Mouse (Mus musculus) lung, embryonic 16.5 days (tissue): Measurements from ENCODE around the gene Smpdl3a. TPM values are rescaled to one million over a fixed set of nuclear protein-coding genes. Genes with fewer than 3 reads are reported as not detected.

Experiments used
- ATAC-seq: fragments of 200-750 bp; cut with Nextera tagmentation; 2 replicates; pipeline ENCODE4 v1.8.0; 2017; ENCODE audit warnings: low read depth, mild to moderate bottlenecking, moderate library complexity
- H3K27ac ChIP-seq: fragments of 300-500 bp; sonication (generic); 2 replicates; pipeline ENCODE4 v1.5.1; 2014; ENCODE audit warnings: mild to moderate bottlenecking, control low read depth, low read length
- H3K27me3 ChIP-seq: fragments of 300-500 bp; sonication (generic); 2 replicates; pipeline ENCODE4 v1.6.1; 2014; ENCODE audit warnings: low read depth, low read length, mixed read lengths; ENCODE audit not compliant: control insufficient read depth, insufficient read depth
- H3K36me3 ChIP-seq: fragments of 300-500 bp; sonication (generic); 2 replicates; pipeline ENCODE4 v1.6.1; 2014; ENCODE audit warnings: low read length; ENCODE audit not compliant: control insufficient read depth, insufficient read depth
- H3K4me1 ChIP-seq: fragments of 300-500 bp; sonication (generic); replicated peaks from 2 replicates; pipeline ENCODE4 v1.6.1; 2014; ENCODE audit warnings: low read length, mixed read lengths; ENCODE audit not compliant: control insufficient read depth, insufficient read depth
- H3K4me2 ChIP-seq: fragments of 300-500 bp; sonication (generic); 2 replicates; pipeline ENCODE4 v1.6.1; 2014; ENCODE audit warnings: low read depth, low read length, control low read depth
- H3K4me3 ChIP-seq: fragments of 300-500 bp; sonication (generic); 2 replicates; pipeline ENCODE4 v1.5.1; 2014; ENCODE audit warnings: mild to moderate bottlenecking, low read length, control low read depth
- H3K9ac ChIP-seq: fragments of 300-500 bp; sonication (generic); 2 replicates; pipeline ENCODE4 v1.6.1; 2014; ENCODE audit warnings: low read length, control low read depth
- H3K9me3 ChIP-seq: fragments of 300-500 bp; sonication (generic); 2 replicates; pipeline ENCODE4 v1.6.1; 2016; ENCODE audit warnings: low read length; ENCODE audit not compliant: control insufficient read depth
- whole genome bisulfite sequencing: fragments of 180-500 bp; shearing (Covaris S2); extraction: QIAGEN DNeasy Blood & Tissue Kit; methylation state at CpG from one replicate; pipeline ENCODE4 v1.1.7; 2014; 5-methylcytosine and 5-hydroxymethylcytosine counted together
- polyA plus RNA-seq: library from polyadenylated mRNA; unstranded; fragments of >200 nt; fragmentation: Nextera tagmentation; extraction: Ambion mirVana; gene quantifications from 2 replicates; pipeline ENCODE4 v1.2.1, GENCODE M21; 2015

The Smpdl3a gene
- polyA plus RNA-seq, 1 experiment from 2014 or later = 29.3 TPM

DNA sequence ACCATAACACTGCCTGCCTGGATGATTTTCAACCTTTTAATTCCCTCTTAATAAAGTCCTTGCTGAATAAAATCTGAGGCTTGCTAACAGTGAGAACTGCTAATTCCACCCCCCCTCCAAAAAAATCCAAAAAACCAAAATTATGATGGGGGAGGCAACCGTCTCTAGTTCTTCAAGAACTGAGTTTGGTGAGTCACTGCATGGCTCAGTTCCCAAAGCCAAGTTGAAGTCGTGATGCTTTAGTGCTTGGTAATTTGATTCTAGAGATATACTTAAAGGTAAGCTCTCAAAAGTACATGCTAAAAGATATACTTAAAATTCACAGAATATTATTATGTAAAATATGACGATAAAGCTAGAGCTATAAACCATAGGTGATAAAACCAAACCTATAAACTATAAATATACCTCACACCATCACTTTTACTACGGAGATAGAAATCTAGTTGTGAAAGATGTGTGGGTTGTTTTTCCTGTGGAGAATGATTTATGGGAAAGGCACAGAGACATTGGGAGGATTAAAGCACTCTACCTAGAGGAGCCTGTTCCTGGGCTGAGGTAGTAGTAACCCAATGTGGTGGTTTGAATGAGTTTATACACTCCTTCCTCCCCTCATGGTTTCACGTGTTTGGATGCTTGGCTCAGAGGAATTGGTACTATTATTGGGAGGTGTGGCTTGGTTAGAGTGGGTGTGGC, 18.2 kb downstream of the Smpdl3a start:
- ATAC-seq = no peak
- Histone ChIP-seq H3K9ac (no peak overlapping the region), H3K9me3 (no peaks in the 10 kb centered on the region), H3K27me3 (no peaks in the 10 kb centered on the region), H3K4me2 (no peak overlapping the region), H3K36me3 (no peaks in the 10 kb centered on the region), H3K4me1 (no peaks in the 10 kb centered on the region), H3K4me3 (no peak overlapping the region), H3K27ac (no peak overlapping the region)
- WGBS = 83% methylated on average over 5 of the region's 5 CpGs

DNA sequence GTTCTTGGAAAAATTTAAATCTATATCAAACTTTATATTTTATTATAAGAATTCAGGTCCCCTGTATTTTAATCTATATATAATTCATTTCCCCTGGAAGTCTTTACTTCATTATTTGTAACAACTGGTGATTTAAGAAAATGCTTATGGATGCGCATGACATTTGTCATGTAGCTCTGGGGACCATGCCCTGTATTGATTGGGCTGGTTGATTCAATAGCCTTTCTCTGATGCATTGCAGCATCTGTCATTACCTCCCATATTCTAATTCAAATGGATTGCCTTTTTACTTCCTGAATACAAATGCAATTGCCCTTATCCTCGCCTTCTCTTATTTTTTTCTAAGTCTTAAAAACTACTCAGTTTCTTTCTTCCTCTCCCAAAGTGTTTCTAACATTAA, 20.2 kb downstream of the Smpdl3a start:
- H3K9ac ChIP-seq = no peak overlapping the region
- no peak overlapping the region for H3K4me2 ChIP-seq
- no peaks in the 10 kb centered on the region for H3K27me3 ChIP-seq
- H3K27ac ChIP-seq = no peak overlapping the region
- 81% methylated on average over 2 of the region's 2 CpGs for WGBS
- no peak overlapping the region for H3K4me3 ChIP-seq
- H3K4me1 ChIP-seq = no peaks in the 10 kb centered on the region
- no peaks in the 10 kb centered on the region for H3K9me3 ChIP-seq
- H3K36me3 ChIP-seq = no peaks in the 10 kb centered on the region
- ATAC-seq = no peak

DNA sequence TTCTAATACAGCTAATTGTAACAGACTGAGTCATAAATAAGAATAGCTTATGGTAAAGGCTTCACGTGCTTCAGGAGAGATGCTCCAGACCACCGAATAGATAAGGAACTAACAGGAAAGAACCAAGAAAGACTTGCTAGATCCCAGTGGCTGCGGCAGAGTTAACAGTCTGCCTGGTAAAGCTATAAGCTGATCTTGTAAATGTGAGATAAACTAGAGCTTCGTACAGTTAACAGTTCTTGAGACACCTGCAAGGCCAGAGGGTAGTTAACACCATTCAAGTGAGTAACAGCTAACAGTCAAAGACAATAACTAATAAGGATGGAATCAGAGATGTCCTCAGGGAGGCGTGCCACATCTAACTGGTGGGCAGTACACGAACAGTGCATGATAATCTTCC, 21.7 kb downstream of the Smpdl3a start:
- H3K4me1 ChIP-seq = no peaks in the 10 kb centered on the region
- ATAC-seq = no peak
- H3K36me3 ChIP-seq = no peaks in the 10 kb centered on the region
- no peak overlapping the region for H3K9ac ChIP-seq
- H3K27ac ChIP-seq = no peak overlapping the region
- H3K27me3 ChIP-seq = no peaks in the 10 kb centered on the region
- H3K4me3 ChIP-seq = no peak overlapping the region
- no peaks in the 10 kb centered on the region for H3K9me3 ChIP-seq
- 73% methylated on average over 6 of the region's 6 CpGs for WGBS
- no peak overlapping the region for H3K4me2 ChIP-seq

DNA sequence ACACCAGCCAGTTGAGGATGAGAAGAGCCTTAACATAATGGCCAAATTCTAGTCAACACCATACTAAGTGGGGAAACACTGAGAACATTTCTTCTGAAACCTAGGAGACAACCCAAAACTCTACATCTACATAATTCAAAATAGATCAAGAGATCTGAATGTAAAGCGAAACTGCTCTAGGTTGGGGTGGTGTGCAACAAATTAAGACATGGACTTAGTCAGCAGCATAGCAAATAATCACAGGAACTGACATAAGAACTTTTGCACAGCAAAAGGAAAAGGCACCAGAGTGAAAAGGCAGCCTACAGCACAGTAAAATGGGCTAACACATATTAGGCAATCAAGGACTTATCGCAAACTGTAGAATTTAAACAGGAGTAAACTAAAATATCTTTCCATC, 25.1 kb downstream of the Smpdl3a start:
- no peaks in the 10 kb centered on the region for H3K36me3 ChIP-seq
- H3K4me3 ChIP-seq = no peak overlapping the region
- WGBS = 86% methylated on average over 2 of the region's 2 CpGs
- no peak overlapping the region for H3K9ac ChIP-seq
- H3K27me3 ChIP-seq = no peaks in the 10 kb centered on the region
- no peaks in the 10 kb centered on the region for H3K4me1 ChIP-seq
- no peak for ATAC-seq
- no peaks in the 10 kb centered on the region for H3K9me3 ChIP-seq
- no peak overlapping the region for H3K4me2 ChIP-seq
- H3K27ac ChIP-seq = no peak overlapping the region

DNA sequence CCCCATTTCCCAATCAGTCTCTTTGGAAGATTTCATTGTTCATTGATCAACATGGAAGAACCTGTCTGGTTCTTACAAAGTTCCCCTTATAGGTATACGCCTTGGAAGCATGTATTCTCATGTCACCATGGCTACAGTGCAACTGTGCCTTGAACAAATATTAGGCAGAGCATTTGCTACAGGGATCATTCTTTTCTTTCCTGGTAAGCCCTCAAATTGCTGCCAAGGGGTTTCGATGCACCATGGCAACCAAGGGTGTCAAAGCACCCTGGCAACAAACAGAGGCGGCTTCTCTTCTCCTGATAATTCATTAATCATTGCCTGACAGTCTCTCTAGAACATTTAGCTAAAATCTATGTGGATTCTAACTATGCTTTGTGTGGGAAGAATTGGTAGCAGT, 28.3 kb downstream of the Smpdl3a start:
- H3K4me1 ChIP-seq = no peaks in the 10 kb centered on the region
- ATAC-seq = no peak
- H3K27ac ChIP-seq = no peak overlapping the region
- no peak overlapping the region for H3K4me3 ChIP-seq
- no peak overlapping the region for H3K4me2 ChIP-seq
- no peak overlapping the region for H3K9ac ChIP-seq
- no peaks in the 10 kb centered on the region for H3K9me3 ChIP-seq
- WGBS = 19% methylated on average over 3 of the region's 3 CpGs
- H3K36me3 ChIP-seq = no peaks in the 10 kb centered on the region
- H3K27me3 ChIP-seq = no peaks in the 10 kb centered on the region

DNA sequence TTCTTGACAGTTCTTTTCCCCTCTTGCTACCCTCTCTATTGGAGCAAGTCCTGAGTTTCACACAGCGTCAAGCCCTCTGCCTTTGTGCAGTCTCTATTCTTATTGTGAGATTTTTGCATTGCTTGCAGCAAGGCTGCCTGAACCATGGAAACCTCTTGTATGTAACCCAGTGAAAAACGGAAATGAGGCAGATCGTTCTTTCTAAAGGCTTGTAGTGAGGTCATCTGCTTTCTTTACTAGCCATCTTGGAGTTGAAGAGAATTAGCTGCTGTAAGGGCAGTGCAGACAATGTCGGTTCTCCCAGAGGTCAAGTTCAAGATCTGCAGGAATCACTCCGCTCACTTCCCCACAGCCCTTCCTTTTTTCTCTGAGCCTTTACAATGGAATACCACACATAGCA, 34.5 kb downstream of the Smpdl3a start:
- H3K36me3 ChIP-seq = no peaks in the 10 kb centered on the region
- no peak overlapping the region for H3K27ac ChIP-seq
- H3K4me2 ChIP-seq = no peak overlapping the region
- H3K4me1 ChIP-seq = no peaks in the 10 kb centered on the region
- ATAC-seq = no peak
- H3K9me3 ChIP-seq = no peaks in the 10 kb centered on the region
- no peaks in the 10 kb centered on the region for H3K27me3 ChIP-seq
- WGBS = 67% methylated on average over 5 of the region's 5 CpGs
- no peak overlapping the region for H3K9ac ChIP-seq
- H3K4me3 ChIP-seq = no peak overlapping the region

DNA sequence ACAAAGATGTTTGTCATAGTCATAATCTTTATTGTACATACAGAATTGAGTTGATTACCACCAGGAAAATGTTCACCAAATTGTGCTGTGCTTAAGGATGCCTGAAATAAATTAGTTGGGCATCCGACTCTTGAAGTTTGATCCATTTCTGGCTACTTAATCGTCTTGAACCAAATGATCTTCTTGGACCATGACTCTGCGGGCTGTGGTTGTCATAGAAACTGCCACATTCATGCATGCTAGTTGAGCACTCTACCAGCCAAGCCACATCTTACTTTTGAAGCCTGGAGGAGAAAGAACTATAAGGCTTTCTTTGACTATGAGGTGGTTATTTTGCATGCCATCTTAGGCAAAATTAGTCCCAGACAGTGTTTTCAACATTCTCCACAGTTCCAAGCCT, 35.5 kb downstream of the Smpdl3a start:
- no peak overlapping the region for H3K9ac ChIP-seq
- H3K9me3 ChIP-seq = no peaks in the 10 kb centered on the region
- WGBS = 82% methylated on average over 3 of the region's 3 CpGs
- H3K36me3 ChIP-seq = no peaks in the 10 kb centered on the region
- no peak overlapping the region for H3K27ac ChIP-seq
- no peaks in the 10 kb centered on the region for H3K27me3 ChIP-seq
- no peak overlapping the region for H3K4me3 ChIP-seq
- no peak overlapping the region for H3K4me2 ChIP-seq
- no peaks in the 10 kb centered on the region for H3K4me1 ChIP-seq
- ATAC-seq = no peak

DNA sequence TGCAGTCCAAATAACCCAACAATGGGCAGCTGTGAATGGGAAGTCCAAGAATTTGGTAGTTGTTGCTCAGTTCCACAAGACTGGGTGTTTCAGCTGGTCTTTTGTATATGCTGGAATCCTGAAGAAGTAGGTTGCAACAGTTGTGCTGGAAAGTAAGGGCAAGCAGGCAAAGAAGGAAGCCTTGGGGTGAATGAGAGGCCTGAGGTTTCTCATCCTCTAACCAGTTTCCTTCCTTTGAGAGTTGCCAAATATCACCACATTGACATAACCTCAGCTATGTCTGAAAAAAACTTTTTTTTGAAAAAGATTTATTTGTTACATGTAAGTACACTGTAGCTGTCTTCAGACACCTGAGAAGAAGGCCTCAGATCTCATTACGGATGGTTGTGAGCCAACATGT, 41.0 kb downstream of the Smpdl3a start:
- H3K27ac ChIP-seq = no peak overlapping the region
- WGBS = 90% methylated on average over 1 of the region's 1 CpGs
- H3K4me3 ChIP-seq = no peak overlapping the region
- H3K27me3 ChIP-seq = no peaks in the 10 kb centered on the region
- H3K36me3 ChIP-seq = no peaks in the 10 kb centered on the region
- no peak for ATAC-seq
- no peak overlapping the region for H3K9ac ChIP-seq
- no peak overlapping the region for H3K4me2 ChIP-seq
- no peaks in the 10 kb centered on the region for H3K4me1 ChIP-seq
- no peaks in the 10 kb centered on the region for H3K9me3 ChIP-seq

DNA sequence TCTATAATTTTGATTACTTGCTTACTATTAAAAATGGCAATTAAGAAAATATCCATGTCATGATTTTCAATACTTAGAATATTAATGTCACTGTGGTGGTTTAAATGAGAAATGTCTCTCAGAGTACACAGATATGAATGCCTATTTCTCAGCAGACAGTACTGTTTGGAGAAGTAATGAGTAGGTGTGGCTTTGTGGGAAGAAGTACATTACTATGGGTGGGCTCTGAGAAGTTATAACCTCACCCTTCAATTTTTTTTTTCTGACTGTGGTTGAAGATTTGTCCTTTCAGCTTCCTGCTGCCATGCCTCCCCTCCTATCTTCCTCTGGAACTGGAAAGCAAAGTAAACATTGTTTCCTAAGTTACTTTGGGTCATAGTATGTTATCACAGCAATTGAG, 41.8 kb downstream of the Smpdl3a start:
- H3K27ac ChIP-seq = no peak overlapping the region
- no peak overlapping the region for H3K9ac ChIP-seq
- no peak for ATAC-seq
- no peak overlapping the region for H3K4me3 ChIP-seq
- no peaks in the 10 kb centered on the region for H3K36me3 ChIP-seq
- no peak overlapping the region for H3K4me2 ChIP-seq
- H3K9me3 ChIP-seq = no peaks in the 10 kb centered on the region
- no peaks in the 10 kb centered on the region for H3K27me3 ChIP-seq
- no peaks in the 10 kb centered on the region for H3K4me1 ChIP-seq
